Mouse (Mus musculus): Measurements from ENCODE around the gene Mecr.

DNA sequence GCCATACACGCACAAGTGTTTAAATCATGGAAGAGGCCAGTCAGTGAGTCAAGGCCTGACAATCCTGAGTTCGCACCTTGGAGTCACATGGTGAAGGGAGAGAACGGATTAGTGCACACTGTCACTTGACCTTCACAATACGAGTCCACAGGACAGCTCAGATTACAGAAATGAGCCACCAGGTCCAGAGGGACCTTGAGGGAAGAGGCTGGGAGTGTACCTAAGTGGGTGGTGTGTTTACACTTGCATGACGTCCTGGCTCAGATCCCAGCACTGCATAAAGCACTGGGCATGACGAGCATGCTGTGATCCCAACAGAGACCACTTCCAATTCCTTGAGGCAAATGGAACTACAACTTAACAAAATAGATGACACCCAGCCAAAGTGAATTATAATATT is 63.2 kb downstream of the Mecr start:
- TF ChIP-seq CTCF (IDR thresholded peaks at IDR 0.05; ENCODE audit: low read depth, low read length) (no peak), EP300 (IDR thresholded peaks at IDR 0.05; ENCODE audit: insufficient read depth, low read depth, low read length) (no peak)

Data from ES-Bruce4 (cell line).